Mouse (Mus musculus): ENCODE data around the gene Fth1. TPM values are rescaled to one million over a fixed set of nuclear protein-coding genes. Genes with fewer than 3 reads are reported as not detected.
"Not testable (repeated sequence)": the region's sequence is repeated elsewhere in the genome, so short reads cannot be mapped to it uniquely, and the experiment has no call there.

The Fth1 gene
- 1,000 to 10,000 TPM; 1,834 to 2,304 TPM for polyA plus RNA-seq (2017; shearing (Covaris generic))

- no peak for ATAC-seq
These were observed at the start of gene Fth1 for GRCm38 (mm10) chr19:9980258-9980657. Fth1 (plus strand) TSS chr19:9980598.

GRCm38 (mm10) chr19:9931167-9931607 lies 49.2 kb upstream of the Fth1 start:
- not testable (repeated sequence) for ATAC-seq

GRCm38 (mm10) chr19:9933908-9934307 lies 46.5 kb upstream of the Fth1 start:
- ATAC-seq = no peak

- ATAC-seq = no peak
These were observed 43.8 kb upstream of the Fth1 start for GRCm38 (mm10) chr19:9936579-9936978.

GRCm38 (mm10) chr19:9937428-9937827 lies 43.0 kb upstream of the Fth1 start:
- no peak for ATAC-seq

GRCm38 (mm10) chr19:9938156-9938823 lies 42.1 kb upstream of the Fth1 start:
- ATAC-seq = peak; percentile 28

- peak; percentile 90 for ATAC-seq
These were observed 41.5 kb upstream of the Fth1 start for GRCm38 (mm10) chr19:9938824-9939303.

- ATAC-seq = no peak
These were observed 40.6 kb upstream of the Fth1 start for GRCm38 (mm10) chr19:9939841-9940240.

GRCm38 (mm10) chr19:9940903-9941302 lies 39.5 kb upstream of the Fth1 start:
- ATAC-seq = no peak

GRCm38 (mm10) chr19:9941809-9942208 lies 38.6 kb upstream of the Fth1 start:
- ATAC-seq = no peak

GRCm38 (mm10) chr19:9942539-9943533 lies 37.6 kb upstream of the Fth1 start:
- ATAC-seq = no peak

GRCm38 (mm10) chr19:9945800-9946564 lies 34.4 kb upstream of the Fth1 start:
- ATAC-seq = no peak

GRCm38 (mm10) chr19:9946986-9947385 lies 33.4 kb upstream of the Fth1 start:
- ATAC-seq = no peak

GRCm38 (mm10) chr19:9952390-9952789 lies 28.0 kb upstream of the Fth1 start:
- no peak for ATAC-seq

GRCm38 (mm10) chr19:9952912-9953311 lies 27.5 kb upstream of the Fth1 start:
- ATAC-seq = no peak

- ATAC-seq = no peak
These were observed 26.2 kb upstream of the Fth1 start for GRCm38 (mm10) chr19:9954055-9954810.

- ATAC-seq = no peak
These were observed 25.6 kb upstream of the Fth1 start for GRCm38 (mm10) chr19:9954811-9955202.

GRCm38 (mm10) chr19:9955438-9955837 lies 25.0 kb upstream of the Fth1 start:
- no peak for ATAC-seq

- no peak for ATAC-seq
These were observed 23.6 kb upstream of the Fth1 start for GRCm38 (mm10) chr19:9956624-9957388.

- ATAC-seq = no peak
These were observed 22.4 kb upstream of the Fth1 start for GRCm38 (mm10) chr19:9957965-9958364.

- ATAC-seq = no peak
These were observed 19.6 kb upstream of the Fth1 start for GRCm38 (mm10) chr19:9960769-9961168.

Data from activated CD4-positive, CD25-positive, alpha-beta regulatory T cell, adult 4 months (primary cell).